Mouse (Mus musculus) small intestine, adult 2 months (tissue): Measurements from ENCODE around the gene Copg2.

Experiments
- CTCF ChIP-seq: fragments of 200-500 bp; IDR thresholded peaks from 2 replicates; pipeline ENCODE4 v1.5.1; 2012; ENCODE audit warnings: low read depth, mild to moderate bottlenecking, control low read depth, inconsistent platforms, low read length, moderate library complexity, mixed read lengths; ENCODE audit not compliant: insufficient replicate concordance, insufficient read length; ENCODE audit errors: extremely low read depth
- POLR2A ChIP-seq: fragments of 200-500 bp; IDR thresholded peaks from 2 replicates; pipeline ENCODE4 v1.6.1; 2012; ENCODE audit warnings: low read depth, mild to moderate bottlenecking, control low read depth, inconsistent platforms, low read length, moderate library complexity

- TF ChIP-seq CTCF = no peak
- TF ChIP-seq POLR2A = no peak
These were observed 11.7 kb downstream of the Copg2 start for GRCm38 (mm10) chr6:30884856-30885255.
